Mouse (Mus musculus): ENCODE measurements around the gene Elp4.

GRCm38 (mm10) chr2:105666331-105666730 is 238.0 kb downstream of the Elp4 start:
- TF ChIP-seq CTCF (IDR thresholded peaks at IDR 0.05; ENCODE audit: insufficient read depth, low read depth, low read length) (no peak), POLR2A (IDR thresholded peaks at IDR 0.05; ENCODE audit: insufficient read depth, low read depth, low read length) (no peak)
